Mouse (Mus musculus): ENCODE measurements around the gene Pex19. TPM values are rescaled to one million over a fixed set of nuclear protein-coding genes. Genes with fewer than 3 reads are reported as not detected.

Pex19 gene
- 32.8 TPM in 2 replicates for polyA plus RNA-seq (2011; ENCODE audit: insufficient read depth, insufficient read length, low replicate concordance, missing spikeins)

GRCm38 (mm10) chr1:172126376-172127347 is at the start of gene Pex19:
TSS of gene Pex19 (plus strand) at chr1:172126755.
- 0 out of 2 replicates have a peak, but pooled peaks have one; percentile 21 for TF ChIP-seq POLR2A (IDR thresholded peaks at IDR 0.05; ENCODE audit: borderline replicate concordance, control insufficient read depth, low read depth, low read length)
- TF ChIP-seq CTCF (IDR thresholded peaks at IDR 0.05; ENCODE audit: control insufficient read depth, insufficient read depth, low read length): no peak
- H3K4me3 ChIP-seq (replicated peaks; ENCODE audit: control insufficient read depth, low read depth, low read length): peak within 1 kb of the TSS; percentile 81
- under 1% methylated on average over 42 of the region's 42 CpGs for WGBS
- no peaks in the 10 kb centered on the region; the same call in 1 of the 2 replicates for H3K4me1 ChIP-seq (ENCODE audit: control insufficient read depth, insufficient read depth, low read length)
- H3K27ac ChIP-seq (ENCODE audit: control insufficient read depth, insufficient read depth, low read depth, low read length, poor library complexity): peak within 1 kb of the TSS; percentile 25; the same call in 1 of the 2 replicates

GRCm38 (mm10) chr1:172077981-172078380 is 48.6 kb upstream of the Pex19 start:
- Histone ChIP-seq H3K4me1 (ENCODE audit: control insufficient read depth, insufficient read depth, low read length) (no peaks in the 10 kb centered on the region), H3K4me3 (replicated peaks; ENCODE audit: control insufficient read depth, low read depth, low read length) (no peak overlapping the region), H3K27ac (ENCODE audit: control insufficient read depth, insufficient read depth, low read depth, low read length, poor library complexity) (no peak overlapping the region)
- WGBS: 58% methylated on average over 5 of the region's 5 CpGs
- TF ChIP-seq POLR2A (IDR thresholded peaks at IDR 0.05; ENCODE audit: borderline replicate concordance, control insufficient read depth, low read depth, low read length) (no peak), CTCF (IDR thresholded peaks at IDR 0.05; ENCODE audit: control insufficient read depth, insufficient read depth, low read length) (no peak)

- peak within 1 kb of the TSS; percentile 94 for H3K4me3 ChIP-seq (replicated peaks; ENCODE audit: control insufficient read depth, low read depth, low read length)
- TF ChIP-seq CTCF (IDR thresholded peaks at IDR 0.05; ENCODE audit: control insufficient read depth, insufficient read depth, low read length): no peak
- peak; percentile 62; the same call in 1 of the 2 replicates for TF ChIP-seq POLR2A (IDR thresholded peaks at IDR 0.05; ENCODE audit: borderline replicate concordance, control insufficient read depth, low read depth, low read length)
- peaks cover 3% of the 10 kb centered on the region; the same call in 1 of the 2 replicates for H3K4me1 ChIP-seq (ENCODE audit: control insufficient read depth, insufficient read depth, low read length)
- WGBS: under 1% methylated on average over 40 of the region's 40 CpGs
- H3K27ac ChIP-seq (ENCODE audit: control insufficient read depth, insufficient read depth, low read depth, low read length, poor library complexity): peak within 1 kb of the TSS; percentile 45
Observed at GRCm38 (mm10) chr1:172082101-172082898, 44.3 kb upstream of the Pex19 start, which contains the start of the genes Copa and Ncstn. TSS of gene Copa (plus strand) at chr1:172082529. TSS of gene Ncstn (minus strand) at chr1:172082795.

- peaks cover 3% of the 10 kb centered on the region; the same call in 1 of the 2 replicates for H3K4me1 ChIP-seq (ENCODE audit: control insufficient read depth, insufficient read depth, low read length)
- WGBS: 1% methylated on average over 24 of the region's 24 CpGs
- H3K4me3 ChIP-seq (replicated peaks; ENCODE audit: control insufficient read depth, low read depth, low read length): peak overlapping the region; percentile 94
- H3K27ac ChIP-seq (ENCODE audit: control insufficient read depth, insufficient read depth, low read depth, low read length, poor library complexity): peak overlapping the region; percentile 45
- TF ChIP-seq POLR2A (IDR thresholded peaks at IDR 0.05; ENCODE audit: borderline replicate concordance, control insufficient read depth, low read depth, low read length) (no peak), CTCF (IDR thresholded peaks at IDR 0.05; ENCODE audit: control insufficient read depth, insufficient read depth, low read length) (no peak)
Observed at GRCm38 (mm10) chr1:172082899-172083445, 43.6 kb upstream of the Pex19 start.

- TF ChIP-seq CTCF (IDR thresholded peaks at IDR 0.05; ENCODE audit: control insufficient read depth, insufficient read depth, low read length) (no peak), POLR2A (IDR thresholded peaks at IDR 0.05; ENCODE audit: borderline replicate concordance, control insufficient read depth, low read depth, low read length) (no peak)
- 86% methylated on average over 3 of the region's 3 CpGs for WGBS
- no peaks in the 10 kb centered on the region for H3K4me1 ChIP-seq (ENCODE audit: control insufficient read depth, insufficient read depth, low read length)
- no peak overlapping the region for H3K27ac ChIP-seq (ENCODE audit: control insufficient read depth, insufficient read depth, low read depth, low read length, poor library complexity)
- H3K4me3 ChIP-seq (replicated peaks; ENCODE audit: control insufficient read depth, low read depth, low read length): no peak overlapping the region
Observed at GRCm38 (mm10) chr1:172093522-172093921, 33.0 kb upstream of the Pex19 start.

GRCm38 (mm10) chr1:172094295-172094694 is 32.3 kb upstream of the Pex19 start:
- Histone ChIP-seq H3K4me1 (ENCODE audit: control insufficient read depth, insufficient read depth, low read length) (no peaks in the 10 kb centered on the region), H3K27ac (ENCODE audit: control insufficient read depth, insufficient read depth, low read depth, low read length, poor library complexity) (no peak overlapping the region), H3K4me3 (replicated peaks; ENCODE audit: control insufficient read depth, low read depth, low read length) (no peak overlapping the region)
- TF ChIP-seq POLR2A (IDR thresholded peaks at IDR 0.05; ENCODE audit: borderline replicate concordance, control insufficient read depth, low read depth, low read length) (no peak), CTCF (IDR thresholded peaks at IDR 0.05; ENCODE audit: control insufficient read depth, insufficient read depth, low read length) (no peak)

GRCm38 (mm10) chr1:172095202-172095601 is 31.4 kb upstream of the Pex19 start:
- no peaks in the 10 kb centered on the region for H3K4me1 ChIP-seq (ENCODE audit: control insufficient read depth, insufficient read depth, low read length)
- no peak overlapping the region for H3K4me3 ChIP-seq (replicated peaks; ENCODE audit: control insufficient read depth, low read depth, low read length)
- 61% methylated on average over 6 of the region's 6 CpGs for WGBS
- no peak overlapping the region for H3K27ac ChIP-seq (ENCODE audit: control insufficient read depth, insufficient read depth, low read depth, low read length, poor library complexity)
- TF ChIP-seq POLR2A (IDR thresholded peaks at IDR 0.05; ENCODE audit: borderline replicate concordance, control insufficient read depth, low read depth, low read length) (no peak), CTCF (IDR thresholded peaks at IDR 0.05; ENCODE audit: control insufficient read depth, insufficient read depth, low read length) (no peak)

Measured in bone marrow, adult 2 months (tissue).